Mouse (Mus musculus) right cerebral cortex, postnatal 14 days (tissue): Measurements from ENCODE around the gene Lman2.

ENCODE experiments used
- DNase-seq: peaks from one replicate; pipeline ENCODE4 v3.0.0; 2022

Lman2 gene

GRCm38 (mm10) chr13:55370234-55370633 is 7.7 kb upstream of the Lman2 start:
- DNase-seq: no peak

DNA sequence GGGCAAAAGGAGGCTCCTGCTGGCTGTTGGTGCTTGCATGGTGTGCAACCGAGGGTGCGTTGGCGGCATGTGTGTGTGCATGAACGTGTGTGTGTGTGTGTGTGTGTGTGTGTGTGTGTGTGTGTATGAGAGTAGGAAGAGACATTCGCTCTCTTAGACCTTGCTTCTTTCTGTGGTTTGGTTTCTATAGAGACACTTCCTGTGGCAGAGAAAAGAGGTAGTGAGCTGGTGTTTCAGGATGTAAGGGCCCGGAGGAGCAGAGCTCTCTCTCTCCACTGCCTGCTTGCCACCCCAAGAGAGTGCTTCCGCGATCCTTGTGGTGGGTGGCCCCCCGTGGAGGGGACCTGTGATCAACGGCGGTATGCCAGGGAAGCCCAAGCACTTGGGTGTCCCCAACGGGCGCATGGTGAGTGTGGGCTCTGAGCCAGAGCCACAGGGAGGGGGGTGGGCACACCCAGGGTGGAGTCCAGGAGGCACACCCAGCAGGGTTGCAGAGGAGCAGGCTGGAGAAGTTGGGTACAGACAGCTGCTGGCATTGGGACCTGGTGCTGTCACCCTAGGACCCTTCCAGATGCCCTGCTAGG is 7.0 kb upstream of the Lman2 start, which contains the start of gene Rgs14:
Gene Rgs14, plus strand, starts transcription at position 202 of the 584 bp plus-strand sequence.
- DNase-seq: peak; percentile 31

GRCm38 (mm10) chr13:55368401-55368800 is 5.8 kb upstream of the Lman2 start:
- no peak for DNase-seq

GRCm38 (mm10) chr13:55361974-55362452 is 570 bp downstream of the Lman2 start:
- no peak for DNase-seq

- DNase-seq: no peak
Observed at GRCm38 (mm10) chr13:55361145-55361544, 1.4 kb downstream of the Lman2 start.

GRCm38 (mm10) chr13:55346745-55347144 is 15.8 kb downstream of the Lman2 start:
- no peak for DNase-seq

- DNase-seq: no peak
Observed at GRCm38 (mm10) chr13:55344286-55344685, 18.3 kb downstream of the Lman2 start.

DNA sequence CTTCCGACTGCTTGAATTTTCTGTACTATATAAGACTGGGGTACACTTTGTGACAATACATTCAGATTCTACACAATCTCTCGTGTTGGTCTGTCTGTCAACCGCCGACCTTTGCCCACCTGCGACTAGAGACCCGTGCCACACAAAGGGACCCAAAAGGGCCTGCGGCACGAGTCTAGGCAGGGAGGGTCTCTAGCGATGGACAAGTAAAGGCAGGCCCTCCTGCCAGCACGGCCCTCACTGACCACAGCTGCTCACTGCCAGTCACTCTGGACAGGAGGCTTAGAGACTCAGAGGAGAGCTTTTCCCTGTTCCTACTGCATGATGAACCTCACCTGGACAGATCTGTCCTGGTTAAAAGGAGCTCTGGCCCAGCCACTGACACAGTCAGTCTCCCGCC is 20.1 kb downstream of the Lman2 start:
- DNase-seq: no peak

DNA sequence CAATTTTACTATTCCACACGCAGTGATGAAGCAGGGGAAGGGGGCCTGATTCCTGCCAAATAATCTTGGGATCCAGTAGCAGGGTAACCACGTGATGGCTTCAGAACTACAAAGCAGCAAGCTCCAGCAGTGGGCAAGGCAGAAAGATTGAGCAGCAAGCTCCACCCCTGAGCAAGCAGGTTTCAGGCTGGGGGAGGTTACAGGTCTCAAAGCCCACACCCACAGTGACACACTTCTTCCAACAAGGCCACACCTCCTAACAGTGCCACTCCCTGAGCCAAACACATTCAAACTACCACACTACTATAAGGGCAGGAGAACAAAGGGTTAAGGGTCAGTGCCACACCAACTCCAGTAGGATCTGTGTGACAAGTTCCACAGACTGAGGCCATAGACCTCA is 23.3 kb downstream of the Lman2 start:
- no peak for DNase-seq

DNA sequence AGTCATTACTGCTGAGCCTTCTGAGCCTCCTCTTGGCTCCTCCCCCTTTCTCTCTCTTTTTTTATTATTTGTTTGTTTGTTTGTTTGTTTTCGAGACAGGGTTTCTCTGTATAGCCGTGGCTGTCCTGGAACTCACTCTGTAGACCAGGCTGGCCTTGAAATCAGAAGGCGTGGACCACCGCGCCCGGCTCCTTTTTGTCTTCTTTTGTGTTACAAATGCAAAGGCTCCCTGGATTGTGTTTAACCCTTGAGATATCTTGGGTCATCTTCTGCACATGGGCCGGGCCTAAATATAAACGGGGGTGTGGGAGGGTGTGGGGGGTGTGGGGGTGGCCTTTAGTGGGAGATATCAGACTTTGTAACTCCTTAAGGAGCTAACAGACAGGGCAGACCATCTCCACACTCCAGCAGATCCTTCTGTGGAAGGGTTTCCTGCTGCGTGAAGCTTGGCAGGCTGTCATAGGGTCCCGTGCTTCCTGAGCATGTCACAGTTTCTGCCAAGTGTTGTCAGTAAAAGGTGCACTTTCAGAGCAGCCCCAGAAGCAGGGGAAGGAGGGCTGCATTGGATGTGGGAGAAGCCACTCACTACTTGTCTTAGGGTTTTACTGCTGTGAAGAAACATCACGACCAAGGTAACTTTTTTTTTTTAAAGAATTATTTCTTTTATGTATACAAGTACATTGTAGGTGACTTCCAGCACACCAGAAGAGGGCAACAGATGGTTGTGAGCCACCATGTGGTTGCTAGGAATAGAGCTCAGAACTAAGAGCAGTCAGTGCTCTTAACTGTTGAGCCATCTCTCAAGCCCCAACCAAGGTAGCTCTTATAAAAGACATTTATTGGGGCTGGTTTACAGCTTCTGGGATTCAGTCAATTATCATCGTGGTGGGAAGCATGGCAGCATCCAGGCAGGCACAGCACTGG is 24.2 kb downstream of the Lman2 start:
- DNase-seq: no peak

DNA sequence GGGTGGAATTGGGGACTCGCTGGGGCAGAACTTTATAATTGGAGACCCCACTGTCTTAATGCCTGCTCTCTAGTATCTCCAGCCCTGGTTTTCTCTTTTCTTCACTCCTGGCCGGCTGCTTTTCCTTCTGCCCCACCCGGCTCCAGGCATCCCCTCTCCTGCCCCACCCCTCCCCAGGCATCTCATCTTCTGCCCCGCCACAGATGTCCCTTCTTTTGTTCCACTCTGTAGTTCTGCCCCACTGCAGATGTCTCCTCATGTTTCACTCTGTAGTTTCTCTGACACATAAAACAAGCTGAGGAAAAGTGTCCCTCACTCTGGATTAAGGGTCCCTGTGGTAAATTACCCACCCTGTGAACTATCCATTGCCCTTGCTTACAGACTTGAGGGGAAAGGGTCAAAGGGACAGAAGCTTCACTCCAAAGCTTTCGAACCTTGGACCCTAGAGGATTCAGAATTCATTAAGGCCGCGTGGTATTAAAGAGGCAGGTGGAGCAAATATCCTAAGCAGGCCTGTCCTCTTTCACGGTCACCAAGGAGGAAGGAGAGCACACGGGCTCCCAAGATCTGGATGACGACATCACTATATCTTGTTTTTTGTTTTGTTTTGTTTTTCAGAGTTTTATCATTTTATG is 25.1 kb downstream of the Lman2 start:
- DNase-seq: no peak

DNA sequence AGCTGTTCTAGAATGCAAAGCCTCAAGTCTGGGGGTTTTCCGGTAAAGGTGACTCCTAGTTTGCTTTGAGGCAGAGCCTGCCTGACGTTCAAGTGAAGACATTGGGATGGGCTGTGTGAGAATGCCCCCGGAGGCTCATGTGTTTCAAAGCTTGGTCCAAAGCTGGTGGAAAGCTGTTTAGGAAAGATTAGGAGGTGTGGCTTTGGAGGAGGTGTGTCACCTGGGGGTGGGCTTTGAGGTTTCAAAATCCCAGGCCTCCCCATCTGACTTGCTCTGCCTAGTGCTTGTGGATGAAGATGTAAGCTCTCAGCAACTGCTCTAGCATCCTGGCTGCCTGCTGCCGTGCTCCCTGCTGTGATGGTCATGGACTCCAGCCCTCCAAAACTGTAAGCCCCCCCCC is 26.9 kb downstream of the Lman2 start:
- no peak for DNase-seq

- no peak for DNase-seq
Observed at GRCm38 (mm10) chr13:55332331-55332730, 30.3 kb downstream of the Lman2 start.

- DNase-seq: no peak
Observed at GRCm38 (mm10) chr13:55330567-55331400, 31.8 kb downstream of the Lman2 start.

DNA sequence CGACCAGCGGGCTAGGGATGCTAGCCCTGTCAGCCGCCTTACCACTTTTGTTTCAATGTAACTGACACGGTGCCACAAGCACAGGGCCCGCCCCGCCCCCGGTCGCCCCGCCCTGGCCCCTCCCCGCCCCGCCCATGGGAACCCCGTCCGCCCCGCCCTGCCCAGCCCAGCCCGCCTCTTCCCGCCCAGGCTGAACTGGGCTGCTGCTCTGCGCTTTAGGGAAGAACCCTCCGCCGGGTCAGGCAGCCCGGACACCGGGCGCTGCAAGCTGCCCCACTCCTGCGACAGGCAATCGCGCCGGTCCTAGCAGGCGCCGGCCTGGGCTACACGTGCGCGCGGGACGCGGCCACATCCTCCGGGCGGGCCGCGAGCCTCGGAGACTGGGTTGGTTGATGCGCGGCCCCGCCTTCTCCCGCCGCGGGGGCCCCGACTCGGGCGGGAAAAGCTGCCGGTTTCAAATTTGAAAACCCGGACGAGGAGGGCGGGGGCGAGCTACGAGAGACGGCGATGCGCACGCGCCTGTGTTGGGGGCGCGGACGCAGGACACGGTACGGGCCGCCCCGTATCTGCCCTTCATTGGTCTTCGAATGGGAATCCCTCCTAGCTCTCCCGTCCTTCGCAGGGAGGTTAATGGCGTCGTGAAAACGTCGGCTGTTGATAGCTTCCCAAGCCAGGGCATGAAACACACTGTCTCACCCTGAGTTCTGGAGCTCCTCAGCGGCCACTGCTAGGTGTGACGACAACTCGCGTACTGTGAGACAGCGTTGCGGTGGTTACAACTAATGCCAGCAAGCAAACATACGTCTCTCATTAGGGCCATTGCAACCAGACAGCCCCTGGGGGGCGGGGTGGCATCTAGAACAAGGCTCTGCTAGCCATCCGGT is 32.7 kb downstream of the Lman2 start, which contains the start of gene Mxd3:
Gene Mxd3, minus strand, starts transcription at position 141 of the 884 bp plus-strand sequence.
- DNase-seq: peak; percentile 81

DNA sequence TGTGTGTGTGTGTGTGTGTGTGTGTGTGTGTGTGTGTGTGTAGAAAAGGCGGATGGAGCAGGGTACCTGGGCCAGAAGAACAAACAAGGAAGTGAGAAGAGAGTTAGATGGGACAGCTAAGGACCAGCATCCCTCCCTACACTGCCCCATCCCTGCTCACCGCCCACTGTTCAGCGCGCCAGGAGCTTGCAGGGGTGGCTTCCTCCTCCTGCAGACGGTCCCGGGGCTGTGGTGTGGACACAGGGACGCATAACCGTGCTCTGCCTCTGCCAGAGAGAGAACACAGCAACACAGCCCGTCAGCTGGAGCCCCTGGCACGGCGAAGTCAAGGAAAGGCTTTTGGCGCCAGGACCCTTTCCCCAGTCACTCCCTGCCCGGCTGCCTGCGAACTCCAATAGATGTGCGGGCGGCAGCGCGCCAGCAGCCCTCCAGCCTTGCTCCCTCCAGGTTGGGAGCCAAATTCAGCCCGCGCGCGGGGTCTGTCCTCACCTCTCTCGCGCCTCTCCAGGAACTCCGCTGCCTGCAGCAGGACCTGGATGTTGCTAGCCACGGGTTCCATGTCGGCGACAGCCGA is 33.4 kb downstream of the Lman2 start:
- peak; percentile 38 for DNase-seq

DNA sequence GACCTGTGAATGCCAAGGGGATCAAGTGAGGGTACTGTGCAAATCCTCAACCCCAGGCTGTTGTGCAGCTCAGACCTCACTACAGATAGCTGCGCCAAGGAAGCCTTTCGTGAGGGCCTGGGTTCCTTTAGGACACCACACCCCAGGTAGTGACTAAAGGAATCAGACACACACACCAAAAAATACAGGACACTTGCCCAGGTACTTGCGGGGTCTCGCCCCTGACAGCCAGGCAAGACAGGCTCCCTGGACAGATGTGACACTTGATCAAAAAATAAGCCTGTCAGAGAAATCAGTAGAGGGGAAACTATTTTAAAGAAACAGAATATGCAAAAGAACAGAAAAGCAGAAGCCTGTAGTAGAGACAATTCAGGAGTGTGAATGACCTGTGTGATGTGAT is 33.9 kb downstream of the Lman2 start:
- no peak for DNase-seq

GRCm38 (mm10) chr13:55328171-55328570 is 34.4 kb downstream of the Lman2 start:
- DNase-seq: no peak

- peak; percentile 84 for DNase-seq
Observed at GRCm38 (mm10) chr13:55327633-55328032, 35.0 kb downstream of the Lman2 start.

DNA sequence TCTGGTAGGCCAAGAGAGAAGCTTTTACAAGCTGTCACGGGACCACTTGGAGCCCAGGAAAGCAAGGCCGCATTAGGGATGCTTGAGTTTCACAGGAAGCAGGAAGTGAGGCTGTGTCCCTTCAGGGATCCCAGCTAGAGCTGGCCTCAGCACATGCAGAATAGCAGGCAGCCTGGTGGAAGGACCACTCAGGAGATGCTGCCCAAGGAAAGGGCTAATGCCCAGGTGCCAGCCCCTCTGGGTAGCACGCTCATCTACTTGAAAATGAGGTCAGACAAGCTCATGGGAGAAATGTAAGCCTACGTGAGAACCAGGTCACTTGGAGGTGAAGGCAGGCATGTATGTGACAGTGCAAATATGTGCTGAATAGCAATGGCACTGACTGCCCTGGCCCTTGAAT is 35.4 kb downstream of the Lman2 start:
- DNase-seq: no peak

DNA sequence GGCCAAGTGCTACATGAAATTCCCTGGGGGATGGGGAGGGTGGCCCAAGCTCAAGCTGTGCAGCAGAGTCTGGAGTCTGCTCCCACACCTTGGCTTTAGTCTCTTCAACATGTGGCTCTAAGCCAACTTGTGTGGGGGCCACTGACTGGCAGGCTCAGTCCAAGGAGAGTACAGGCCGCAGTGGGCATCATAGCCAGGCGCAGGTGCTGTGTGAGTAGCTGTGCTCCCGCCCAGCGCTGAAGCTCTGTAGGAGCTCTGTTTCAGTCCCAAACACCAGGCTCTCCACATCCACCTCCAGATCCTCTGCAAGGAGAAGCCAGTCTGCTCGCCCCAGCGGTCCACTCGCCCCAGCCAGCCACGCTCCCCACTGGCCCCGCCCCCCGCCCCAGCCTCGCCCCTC is 37.0 kb downstream of the Lman2 start:
- DNase-seq: no peak
